Comparison of ENCODE assay signal across 23 mouse cellular contexts in genomic region chr16:23659597-23660531, GRCm38 (mm10).
DNase-seq lines count a peak whose midpoint lies in the region; ATAC-seq and TF ChIP-seq lines count a peak whose summit lies in the region.
"Had no signal": no experiment of that assay in that cellular context is flagged by ENCODE, and none has a peak within 500 bp of the region (broad histone marks: within the 10 kb centered on the region; RNA-seq: fewer than 3 reads in every experiment).

No protein-coding gene starts in this region.

- no peak overlapping the region for H3K9ac ChIP-seq in forebrain, embryonic 11.5 days (ENCODE audit: low read length)
- no peak overlapping the region for H3K9ac ChIP-seq in midbrain, embryonic 14.5 days (replicated peaks; ENCODE audit: low read length)
- no peak overlapping the region for H3K9ac ChIP-seq in midbrain, postnatal 0 days (replicated peaks; ENCODE audit: low read length, poor library complexity, severe bottlenecking)
- H3K9ac ChIP-seq in forebrain, embryonic 15.5 days (replicated peaks): no peak overlapping the region
- no peak overlapping the region for H3K9ac ChIP-seq in neural tube, embryonic 15.5 days (replicated peaks)
- H3K9ac ChIP-seq in heart, embryonic 12.5 days: no peak overlapping the region
- H3K9ac ChIP-seq: neural tube, embryonic 12.5 days had no signal

- no peaks in the 10 kb centered on the region for H3K4me1 ChIP-seq in forebrain, embryonic 11.5 days (replicated peaks; ENCODE audit: control insufficient read depth, insufficient read depth, low read length)
- peaks cover 15% of the 10 kb centered on the region for H3K4me1 ChIP-seq in forebrain, embryonic 10.5 days
- no peaks in the 10 kb centered on the region for H3K4me1 ChIP-seq in midbrain, embryonic 14.5 days (ENCODE audit: control insufficient read depth, insufficient read depth, low read length)
- H3K4me1 ChIP-seq in midbrain, postnatal 0 days (ENCODE audit: insufficient read depth, low read length): no peaks in the 10 kb centered on the region
- peaks cover 8% of the 10 kb centered on the region; the same call in 1 of the 2 replicates for H3K4me1 ChIP-seq in forebrain, embryonic 15.5 days
- 0 out of 2 replicates have a peak, but pooled peaks cover 5% of the 10 kb centered on the region for H3K4me1 ChIP-seq in neural tube, embryonic 15.5 days
- no peaks in the 10 kb centered on the region for H3K4me1 ChIP-seq in heart, embryonic 12.5 days (replicated peaks)
- H3K4me1 ChIP-seq: limb, embryonic 10.5 days; neural tube, embryonic 12.5 days had no signal

- ATAC-seq in forebrain, embryonic 11.5 days (replicated peaks; ENCODE audit: low FRiP score): peak; percentile 53
- no peak for ATAC-seq in midbrain, embryonic 14.5 days (ENCODE audit: low FRiP score, low TSS enrichment)
- ATAC-seq in midbrain, postnatal 0 days (ENCODE audit: low FRiP score): no peak
- peak; percentile 46 for ATAC-seq in forebrain, embryonic 15.5 days (replicated peaks)
- ATAC-seq in neural tube, embryonic 15.5 days (ENCODE audit: low FRiP score): 0 out of 2 replicates have a peak, but pooled peaks have one; percentile 31
- ATAC-seq in heart, embryonic 12.5 days (ENCODE audit: insufficient number of reproducible peaks, low FRiP score): no peak

- H3K27me3 ChIP-seq in forebrain, embryonic 11.5 days (ENCODE audit: control insufficient read depth, insufficient read depth, low read length): no peaks in the 10 kb centered on the region
- H3K27me3 ChIP-seq in forebrain, embryonic 10.5 days (ENCODE audit: poor library complexity, severe bottlenecking): no peaks in the 10 kb centered on the region
- H3K27me3 ChIP-seq in midbrain, embryonic 14.5 days (ENCODE audit: control insufficient read depth, insufficient read depth, low read length): no peaks in the 10 kb centered on the region
- H3K27me3 ChIP-seq in midbrain, postnatal 0 days (ENCODE audit: insufficient read depth, low read length): no peaks in the 10 kb centered on the region
- no peaks in the 10 kb centered on the region for H3K27me3 ChIP-seq in forebrain, embryonic 15.5 days
- no peaks in the 10 kb centered on the region for H3K27me3 ChIP-seq in neural tube, embryonic 15.5 days (replicated peaks)
- H3K27me3 ChIP-seq in heart, embryonic 12.5 days (replicated peaks): no peaks in the 10 kb centered on the region
- H3K27me3 ChIP-seq: neural tube, embryonic 12.5 days had no signal

- H3K4me2 ChIP-seq in forebrain, embryonic 11.5 days (ENCODE audit: low read depth, low read length, severe bottlenecking): no peak overlapping the region
- no peak overlapping the region for H3K4me2 ChIP-seq in midbrain, embryonic 14.5 days (ENCODE audit: low read length)
- no peak overlapping the region for H3K4me2 ChIP-seq in midbrain, postnatal 0 days (ENCODE audit: low read depth, low read length, poor library complexity, severe bottlenecking)
- H3K4me2 ChIP-seq in forebrain, embryonic 15.5 days (replicated peaks): no peak overlapping the region
- H3K4me2 ChIP-seq in neural tube, embryonic 15.5 days: no peak overlapping the region
- no peak overlapping the region for H3K4me2 ChIP-seq in heart, embryonic 12.5 days
- H3K4me2 ChIP-seq: neural tube, embryonic 12.5 days had no signal

- DNase-seq in forebrain, embryonic 11.5 days (ENCODE audit: low spot score): no peak
- no peak for DNase-seq in forebrain, embryonic 10.5 days (ENCODE audit: extremely low spot score, low spot score)
- peak; percentile 26 for DNase-seq in midbrain, embryonic 14.5 days
- no peak for DNase-seq in midbrain, postnatal 0 days (ENCODE audit: low spot score)
- no peak for DNase-seq in heart, postnatal 14 days
- DNase-seq: adrenal gland, postnatal 14 days; cerebellum, adult 9-10 months; gastrocnemius, postnatal 14 days; heart, adult 11 months; heart, postnatal 36 days; kidney, postnatal 14 days; liver; lung, postnatal 4 days; right cerebral cortex, postnatal 14 days; spleen, adult 18-20 months; thymus, postnatal 25 days had no signal

- intact Hi-C loops in heart, postnatal 14 days (cut with DNase I): no loop called here

- WGBS in forebrain, embryonic 11.5 days: 65% methylated on average over 13 of the region's 13 CpGs
- 81% methylated on average over 13 of the region's 13 CpGs for WGBS in forebrain, embryonic 10.5 days
- WGBS in midbrain, embryonic 14.5 days: 65% methylated on average over 13 of the region's 13 CpGs
- WGBS in midbrain, postnatal 0 days: 66% methylated on average over 13 of the region's 13 CpGs
- WGBS in forebrain, embryonic 15.5 days: 14% methylated on average over 13 of the region's 13 CpGs
- 52% methylated on average over 13 of the region's 13 CpGs for WGBS in neural tube, embryonic 15.5 days
- 79% methylated on average over 13 of the region's 13 CpGs for WGBS in heart, embryonic 12.5 days

- H3K4me3 ChIP-seq in forebrain, embryonic 11.5 days (ENCODE audit: low read depth, low read length): no peak overlapping the region
- H3K4me3 ChIP-seq in forebrain, embryonic 10.5 days: no peak overlapping the region
- H3K4me3 ChIP-seq in midbrain, embryonic 14.5 days (replicated peaks; ENCODE audit: low read depth, low read length): no peak overlapping the region
- H3K4me3 ChIP-seq in midbrain, postnatal 0 days (ENCODE audit: low read depth, low read length): no peak overlapping the region
- H3K4me3 ChIP-seq in forebrain, embryonic 15.5 days: no peak overlapping the region
- H3K4me3 ChIP-seq in neural tube, embryonic 15.5 days (replicated peaks): no peak overlapping the region
- H3K4me3 ChIP-seq in heart, embryonic 12.5 days: no peak overlapping the region
- H3K4me3 ChIP-seq: embryonic facial prominence, embryonic 10.5 days; layer of hippocampus, adult 2 months; limb, embryonic 10.5 days; neural tube, embryonic 12.5 days had no signal

- H3K36me3 ChIP-seq in forebrain, embryonic 11.5 days (ENCODE audit: control insufficient read depth, insufficient read depth, low read length): no peaks in the 10 kb centered on the region
- H3K36me3 ChIP-seq in forebrain, embryonic 10.5 days (replicated peaks): no peaks in the 10 kb centered on the region
- no peaks in the 10 kb centered on the region for H3K36me3 ChIP-seq in midbrain, embryonic 14.5 days (ENCODE audit: control insufficient read depth, insufficient read depth, low read length)
- H3K36me3 ChIP-seq in midbrain, postnatal 0 days (ENCODE audit: insufficient read depth, low read length): no peaks in the 10 kb centered on the region
- H3K36me3 ChIP-seq in forebrain, embryonic 15.5 days: no peaks in the 10 kb centered on the region
- H3K36me3 ChIP-seq in neural tube, embryonic 15.5 days: no peaks in the 10 kb centered on the region
- no peaks in the 10 kb centered on the region for H3K36me3 ChIP-seq in heart, embryonic 12.5 days
- H3K36me3 ChIP-seq: embryonic facial prominence, embryonic 10.5 days; limb, embryonic 10.5 days; neural tube, embryonic 12.5 days had no signal

- no peak for TF ChIP-seq CTCF in midbrain, postnatal 0 days (IDR thresholded peaks at IDR 0.05)

- no peak overlapping the region for H3K27ac ChIP-seq in forebrain, embryonic 11.5 days (ENCODE audit: low read depth, low read length)
- H3K27ac ChIP-seq in forebrain, embryonic 10.5 days: no peak overlapping the region
- no peak overlapping the region for H3K27ac ChIP-seq in midbrain, embryonic 14.5 days (replicated peaks; ENCODE audit: low read depth, low read length)
- no peak overlapping the region for H3K27ac ChIP-seq in midbrain, postnatal 0 days (ENCODE audit: low read depth, low read length)
- no peak overlapping the region for H3K27ac ChIP-seq in forebrain, embryonic 15.5 days (replicated peaks)
- no peak overlapping the region for H3K27ac ChIP-seq in neural tube, embryonic 15.5 days (replicated peaks)
- no peak overlapping the region for H3K27ac ChIP-seq in heart, embryonic 12.5 days (ENCODE audit: poor library complexity, severe bottlenecking)
- H3K27ac ChIP-seq: embryonic facial prominence, embryonic 10.5 days; layer of hippocampus, adult 2 months; limb, embryonic 10.5 days; neural tube, embryonic 12.5 days had no signal

- no peaks in the 10 kb centered on the region for H3K9me3 ChIP-seq in forebrain, embryonic 11.5 days (ENCODE audit: control insufficient read depth, low read length)
- H3K9me3 ChIP-seq in forebrain, embryonic 10.5 days: no peaks in the 10 kb centered on the region
- no peaks in the 10 kb centered on the region for H3K9me3 ChIP-seq in midbrain, embryonic 14.5 days (ENCODE audit: control insufficient read depth, low read length)
- no peaks in the 10 kb centered on the region for H3K9me3 ChIP-seq in midbrain, postnatal 0 days (ENCODE audit: low read length)
- no peaks in the 10 kb centered on the region for H3K9me3 ChIP-seq in forebrain, embryonic 15.5 days
- H3K9me3 ChIP-seq in neural tube, embryonic 15.5 days (replicated peaks): no peaks in the 10 kb centered on the region
- no peaks in the 10 kb centered on the region for H3K9me3 ChIP-seq in heart, embryonic 12.5 days (replicated peaks)
- H3K9me3 ChIP-seq: embryonic facial prominence, embryonic 10.5 days; limb, embryonic 10.5 days; neural tube, embryonic 12.5 days had no signal

Comparison
In these comparisons a context has a peak if more than half of its experiments do, and no peak if none do; other contexts are left out.
1. ATAC-seq: peak in forebrain, embryonic 11.5 days (single experiment), forebrain, embryonic 15.5 days (single experiment) and neural tube, embryonic 15.5 days (single experiment); none in midbrain, embryonic 14.5 days (single experiment), midbrain, postnatal 0 days (single experiment) and heart, embryonic 12.5 days (single experiment).